Mouse (Mus musculus) midbrain, embryonic 13.5 days (tissue): Measurements from ENCODE around the gene Wiz. TPM values are rescaled to one million over a fixed set of nuclear protein-coding genes. Genes with fewer than 3 reads are reported as not detected.

Source experiments
- ATAC-seq: fragments of 200-750 bp; cut with Nextera tagmentation; 2 replicates; pipeline ENCODE4 v1.8.0; 2017; ENCODE audit warnings: mild to moderate bottlenecking, moderate TSS enrichment, moderate library complexity
- H3K27ac ChIP-seq: fragments of 300-500 bp; sonication (generic); 2 replicates; pipeline ENCODE4 v1.5.1; 2015; ENCODE audit warnings: inconsistent platforms, mild to moderate bottlenecking, moderate library complexity
- H3K27me3 ChIP-seq: fragments of 300-500 bp; sonication (generic); 2 replicates; pipeline ENCODE4 v1.6.1; 2015; ENCODE audit warnings: mild to moderate bottlenecking, inconsistent platforms
- H3K36me3 ChIP-seq: fragments of 300-500 bp; sonication (generic); 2 replicates; pipeline ENCODE4 v1.6.1; 2015; ENCODE audit warnings: mild to moderate bottlenecking, inconsistent platforms
- H3K4me1 ChIP-seq: fragments of 300-500 bp; sonication (generic); replicated peaks from 2 replicates; pipeline ENCODE4 v1.6.1; 2015; ENCODE audit warnings: inconsistent platforms
- H3K4me2 ChIP-seq: fragments of 300-500 bp; sonication (generic); replicated peaks from 2 replicates; pipeline ENCODE4 v1.6.1; 2015; ENCODE audit warnings: moderate library complexity, mild to moderate bottlenecking, inconsistent platforms
- H3K4me3 ChIP-seq: fragments of 300-500 bp; sonication (generic); replicated peaks from 2 replicates; pipeline ENCODE4 v1.5.1; 2015; ENCODE audit warnings: mild to moderate bottlenecking, inconsistent platforms
- H3K9ac ChIP-seq: fragments of 300-500 bp; sonication (generic); replicated peaks from 2 replicates; pipeline ENCODE4 v1.6.1; 2015; ENCODE audit warnings: mild to moderate bottlenecking, inconsistent platforms
- H3K9me3 ChIP-seq: fragments of 300-500 bp; sonication (generic); 2 replicates; pipeline ENCODE4 v1.6.1; 2016; ENCODE audit warnings: mild to moderate bottlenecking, inconsistent platforms
- WGBS: fragments of 180-500 bp; shearing (Covaris S2); methylation state at CpG from one replicate; pipeline ENCODE4 v1.1.7; 2015; 5-methylcytosine and 5-hydroxymethylcytosine counted together
- polyA plus RNA-seq: library from polyadenylated mRNA; unstranded; fragments of >200 nt; fragmentation: Nextera tagmentation; extraction: Ambion mirVana; gene quantifications from 2 replicates; pipeline ENCODE4 v1.2.1, GENCODE M21; 2015

Gene Wiz
- polyA plus RNA-seq, 1 experiment from 2014 or later: 36.4 TPM

DNA sequence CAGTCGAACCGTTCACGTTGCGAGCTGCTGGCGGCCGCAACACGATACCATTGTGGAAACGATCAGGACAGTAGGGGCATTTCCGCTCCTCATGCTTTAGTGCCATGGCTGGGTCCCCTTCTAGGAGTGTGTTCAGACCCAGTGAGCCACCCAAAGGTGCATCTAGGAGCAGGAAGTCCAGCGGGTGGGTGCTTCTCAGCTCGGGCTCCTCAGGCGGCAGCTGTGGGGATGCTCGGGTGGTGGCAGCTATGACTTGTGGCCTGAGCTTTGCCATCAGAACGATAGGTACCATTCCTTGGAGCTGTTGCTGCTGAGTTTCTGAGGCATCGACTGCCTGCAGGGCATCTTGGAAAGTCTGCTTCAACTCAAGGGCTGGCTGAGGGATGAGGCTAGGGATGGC lies 12.8 kb downstream of the Wiz start:
- Histone ChIP-seq H3K4me2 (no peak overlapping the region), H3K27me3 (no peaks in the 10 kb centered on the region), H3K9ac (no peak overlapping the region), H3K4me3 (no peak overlapping the region), H3K27ac (no peak overlapping the region), H3K36me3 (peaks cover 42% of the 10 kb centered on the region), H3K4me1 (no peaks in the 10 kb centered on the region), H3K9me3 (no peaks in the 10 kb centered on the region)
- 89% methylated on average over 15 of the region's 15 CpGs for WGBS
- no peak for ATAC-seq

DNA sequence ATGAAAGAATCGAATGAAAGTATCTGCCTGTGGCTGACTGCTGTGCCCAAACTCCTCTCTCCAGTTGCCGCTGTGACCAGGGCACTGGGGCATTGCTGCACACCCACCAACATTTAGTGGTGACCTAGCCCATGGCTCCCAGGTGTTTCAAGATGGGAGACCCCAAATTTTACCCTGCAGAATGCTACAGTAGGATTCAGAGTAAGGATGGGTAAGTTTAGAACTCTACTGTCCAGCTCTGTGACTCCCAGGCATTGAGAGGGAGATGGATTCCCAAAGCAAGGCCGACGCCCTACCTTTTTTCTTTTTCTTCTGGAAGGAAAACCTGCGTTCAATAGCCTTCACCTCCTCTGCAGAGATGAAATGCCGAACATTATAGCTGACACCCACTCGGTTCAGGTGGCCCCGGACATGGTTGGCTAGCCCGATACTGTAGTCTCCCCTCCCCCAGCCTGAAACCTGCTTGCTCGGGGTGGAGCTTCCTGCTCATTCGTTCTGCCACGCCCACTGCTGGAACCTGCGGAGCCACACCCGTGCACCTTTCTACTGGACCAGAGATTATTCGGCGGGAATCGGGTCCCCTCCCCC lies 20.2 kb downstream of the Wiz start:
- no peak overlapping the region for H3K27ac ChIP-seq
- WGBS: 13% methylated on average over 13 of the region's 17 CpGs
- peaks cover 15% of the 10 kb centered on the region for H3K36me3 ChIP-seq
- peak overlapping the region; percentile 20; the same call in 1 of the 2 replicates for H3K4me3 ChIP-seq
- no peaks in the 10 kb centered on the region for H3K9me3 ChIP-seq
- peak overlapping the region; percentile 41 for H3K4me2 ChIP-seq
- H3K27me3 ChIP-seq: no peaks in the 10 kb centered on the region
- ATAC-seq: no peak
- peaks cover 6% of the 10 kb centered on the region for H3K4me1 ChIP-seq
- H3K9ac ChIP-seq: no peak overlapping the region

DNA sequence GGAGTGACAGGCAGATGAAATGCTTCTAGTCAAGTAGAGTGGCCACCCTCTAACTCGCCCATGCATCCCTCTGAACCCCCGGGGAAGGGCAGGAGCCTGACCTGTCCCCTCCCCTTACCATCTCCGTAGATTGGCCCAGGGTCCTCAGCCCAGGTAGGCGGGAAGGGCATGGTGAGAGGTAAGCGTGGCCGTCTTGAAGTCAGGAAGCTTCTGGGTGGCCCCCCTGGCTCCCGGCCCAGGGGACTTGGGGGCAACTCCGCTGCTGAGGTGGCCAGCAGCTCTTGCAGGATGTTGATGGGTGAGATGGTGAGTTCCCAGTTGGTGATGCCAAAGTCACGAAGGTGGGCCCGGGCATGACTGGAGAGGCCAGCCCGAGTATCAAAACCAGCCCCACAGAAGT lies 21.5 kb downstream of the Wiz start:
- Histone ChIP-seq H3K9me3 (no peaks in the 10 kb centered on the region), H3K4me1 (peaks cover 16% of the 10 kb centered on the region), H3K27me3 (no peaks in the 10 kb centered on the region), H3K27ac (no peak overlapping the region), H3K4me2 (no peak overlapping the region), H3K9ac (no peak overlapping the region), H3K36me3 (peaks cover 16% of the 10 kb centered on the region), H3K4me3 (no peak overlapping the region)
- 90% methylated on average over 11 of the region's 11 CpGs for WGBS
- no peak for ATAC-seq

DNA sequence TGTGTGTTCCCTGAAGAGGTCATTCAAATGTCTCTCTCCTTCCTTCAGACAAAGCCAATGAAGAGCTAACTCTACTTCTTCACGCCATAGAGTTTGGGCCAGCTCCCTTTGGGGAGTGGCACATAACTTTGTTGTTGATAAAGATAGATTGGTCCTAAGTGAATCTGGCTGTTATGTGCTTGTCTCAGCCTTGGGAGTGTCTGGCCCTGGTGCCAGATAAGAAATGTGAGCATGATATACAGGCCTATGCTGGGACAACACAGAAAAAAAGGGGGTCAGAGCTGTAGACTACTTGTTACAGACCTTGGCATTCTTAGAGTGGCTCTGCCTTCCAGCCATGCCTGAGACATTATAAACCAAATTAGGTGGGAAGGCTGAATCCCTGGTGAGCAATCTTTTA lies 23.9 kb downstream of the Wiz start:
- peaks cover 39% of the 10 kb centered on the region for H3K36me3 ChIP-seq
- no peak for ATAC-seq
- H3K27ac ChIP-seq: no peak overlapping the region
- H3K9me3 ChIP-seq: no peaks in the 10 kb centered on the region
- H3K27me3 ChIP-seq: no peaks in the 10 kb centered on the region
- peaks cover 31% of the 10 kb centered on the region for H3K4me1 ChIP-seq
- no peak overlapping the region for H3K4me2 ChIP-seq
- no peak overlapping the region for H3K4me3 ChIP-seq
- H3K9ac ChIP-seq: no peak overlapping the region
- WGBS: 88% methylated on average over 1 of the region's 1 CpGs

DNA sequence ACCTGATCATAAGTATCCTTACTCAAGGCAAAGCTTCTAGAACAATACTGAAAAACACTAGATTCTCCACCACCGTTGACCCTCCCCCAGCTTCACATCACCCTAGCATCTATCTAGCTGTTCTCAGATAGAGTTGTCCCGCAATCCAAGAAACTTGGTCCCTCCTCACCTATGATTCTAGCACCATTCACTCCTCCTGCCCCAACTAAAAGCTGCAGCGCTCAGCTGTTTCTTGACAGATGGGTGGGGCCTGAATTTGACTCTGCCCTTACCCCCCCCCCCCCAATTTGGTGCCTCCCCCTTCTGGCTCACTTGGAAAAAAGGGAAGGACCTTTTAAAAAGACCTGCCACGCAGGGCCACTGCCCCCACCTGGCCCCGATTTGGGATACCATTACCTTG lies 24.4 kb downstream of the Wiz start:
- no peaks in the 10 kb centered on the region for H3K9me3 ChIP-seq
- H3K4me3 ChIP-seq: peak overlapping the region; percentile 96
- peaks cover 43% of the 10 kb centered on the region for H3K36me3 ChIP-seq
- H3K4me1 ChIP-seq: peaks cover 31% of the 10 kb centered on the region
- peak overlapping the region; percentile 45 for H3K4me2 ChIP-seq
- WGBS: 70% methylated on average over 5 of the region's 5 CpGs
- no peaks in the 10 kb centered on the region for H3K27me3 ChIP-seq
- peak overlapping the region; percentile 80 for H3K27ac ChIP-seq
- peak; percentile 35; the same call in 1 of the 2 replicates for ATAC-seq
- no peak overlapping the region for H3K9ac ChIP-seq

DNA sequence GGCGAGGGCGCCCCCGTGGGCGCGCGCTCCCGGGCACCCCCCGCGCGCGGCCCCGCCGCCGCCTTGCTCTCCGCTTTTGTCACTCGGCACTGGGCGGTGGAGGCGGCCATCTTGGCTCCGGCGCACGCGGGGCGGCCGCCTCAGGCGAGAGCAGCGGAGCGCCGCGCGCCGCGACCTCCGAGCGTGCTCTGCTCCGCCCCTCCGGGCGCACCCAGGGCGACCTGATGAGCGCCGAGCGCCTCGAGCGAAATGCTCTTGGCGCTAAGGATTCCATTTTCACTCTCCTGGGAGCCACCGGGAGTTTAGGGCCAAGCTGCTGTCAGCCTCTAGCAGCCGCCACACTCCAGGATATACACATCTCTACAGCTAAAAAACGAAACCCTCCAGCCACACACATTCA lies 24.9 kb downstream of the Wiz start:
- Histone ChIP-seq H3K9me3 (no peaks in the 10 kb centered on the region), H3K4me2 (peak overlapping the region; percentile 45), H3K4me3 (peak overlapping the region; percentile 96), H3K27ac (peak overlapping the region; percentile 80), H3K27me3 (no peaks in the 10 kb centered on the region), H3K9ac (peak overlapping the region; percentile 97), H3K36me3 (peaks cover 48% of the 10 kb centered on the region), H3K4me1 (peaks cover 31% of the 10 kb centered on the region)
- WGBS: under 1% methylated on average over 40 of the region's 47 CpGs
- peak; percentile 90 for ATAC-seq

DNA sequence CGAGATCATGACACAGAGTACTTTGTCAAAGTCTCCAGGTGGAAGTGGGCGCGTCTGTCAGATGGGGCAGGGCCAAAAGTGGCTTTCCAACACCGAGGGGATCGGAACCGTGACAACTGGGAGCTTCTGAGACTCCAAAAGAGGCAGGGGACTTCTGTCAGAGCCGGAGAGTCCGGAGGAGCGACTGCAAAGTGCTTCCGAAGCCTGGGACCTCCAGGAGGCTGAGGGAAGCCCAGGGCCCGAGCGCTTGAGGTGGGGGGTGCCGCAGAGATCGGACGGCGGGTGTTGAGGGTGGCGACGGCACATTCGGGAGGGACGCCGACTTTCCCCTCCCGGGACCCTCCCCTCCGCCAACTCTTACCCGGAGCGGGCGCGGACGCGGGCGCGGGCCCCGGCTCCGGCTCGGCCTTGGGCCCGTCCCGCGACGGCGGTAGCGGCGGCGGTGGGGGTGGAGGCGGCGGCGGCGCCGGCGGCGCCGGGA lies 25.4 kb downstream of the Wiz start:
- Histone ChIP-seq H3K36me3 (peaks cover 53% of the 10 kb centered on the region), H3K27ac (peak overlapping the region; percentile 80), H3K9ac (peak overlapping the region; percentile 97), H3K9me3 (no peaks in the 10 kb centered on the region), H3K27me3 (no peaks in the 10 kb centered on the region), H3K4me3 (peak overlapping the region; percentile 96), H3K4me1 (peaks cover 31% of the 10 kb centered on the region), H3K4me2 (peak overlapping the region; percentile 91)
- WGBS: 0% methylated on average over 20 of the region's 50 CpGs
- peak; percentile 74 for ATAC-seq

DNA sequence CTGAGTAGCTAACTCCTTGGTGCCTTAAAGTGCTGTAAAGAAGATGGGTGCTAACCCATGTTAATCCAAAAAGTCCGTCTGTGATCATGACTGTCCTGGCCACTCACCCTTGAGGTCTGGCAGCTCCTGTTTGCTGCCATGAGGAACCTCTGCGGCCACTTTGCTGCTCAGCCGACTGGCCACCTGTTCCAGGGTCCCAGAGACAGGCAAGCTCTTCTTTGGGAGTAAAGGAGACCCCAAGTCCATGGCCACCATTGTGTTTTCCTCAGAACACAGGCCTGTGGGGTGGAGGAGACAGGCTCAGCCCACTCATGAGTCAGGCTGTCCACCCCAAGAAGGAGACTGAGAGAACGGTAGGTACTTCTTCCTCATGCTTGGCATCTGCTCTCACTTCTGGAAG lies 26.6 kb downstream of the Wiz start:
- Histone ChIP-seq H3K9me3 (no peaks in the 10 kb centered on the region), H3K4me1 (peaks cover 31% of the 10 kb centered on the region), H3K4me2 (peak overlapping the region; percentile 91), H3K36me3 (peaks cover 63% of the 10 kb centered on the region), H3K27ac (no peak overlapping the region), H3K4me3 (peak overlapping the region; percentile 96), H3K9ac (peak overlapping the region; percentile 97), H3K27me3 (no peaks in the 10 kb centered on the region)
- ATAC-seq: no peak
- 77% methylated on average over 4 of the region's 4 CpGs for WGBS

DNA sequence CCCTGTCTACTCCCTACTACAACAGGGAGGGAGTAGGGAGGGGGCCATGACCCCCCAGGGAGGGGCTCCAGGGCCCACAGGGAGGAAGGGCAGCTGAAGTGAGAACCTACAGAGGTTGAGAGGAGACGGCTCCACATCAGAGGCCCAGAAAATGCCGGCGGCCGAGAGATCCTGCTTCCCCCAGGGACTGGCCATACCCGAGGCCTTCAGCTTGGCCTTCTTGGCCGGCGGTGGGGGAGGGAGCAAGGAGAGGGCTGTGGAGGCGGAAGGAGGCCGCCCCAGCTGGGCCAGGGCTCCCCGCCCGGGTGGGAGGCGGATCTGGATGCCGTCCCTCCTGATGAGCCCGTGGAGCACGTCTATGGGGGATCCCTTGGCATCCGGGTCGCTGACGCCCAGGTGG lies 29.3 kb downstream of the Wiz start:
- Histone ChIP-seq H3K27me3 (no peaks in the 10 kb centered on the region), H3K9me3 (no peaks in the 10 kb centered on the region), H3K4me3 (no peak overlapping the region), H3K4me1 (peaks cover 28% of the 10 kb centered on the region), H3K9ac (no peak overlapping the region), H3K27ac (no peak overlapping the region), H3K4me2 (no peak overlapping the region), H3K36me3 (peaks cover 77% of the 10 kb centered on the region)
- ATAC-seq: no peak
- WGBS: 85% methylated on average over 18 of the region's 18 CpGs

DNA sequence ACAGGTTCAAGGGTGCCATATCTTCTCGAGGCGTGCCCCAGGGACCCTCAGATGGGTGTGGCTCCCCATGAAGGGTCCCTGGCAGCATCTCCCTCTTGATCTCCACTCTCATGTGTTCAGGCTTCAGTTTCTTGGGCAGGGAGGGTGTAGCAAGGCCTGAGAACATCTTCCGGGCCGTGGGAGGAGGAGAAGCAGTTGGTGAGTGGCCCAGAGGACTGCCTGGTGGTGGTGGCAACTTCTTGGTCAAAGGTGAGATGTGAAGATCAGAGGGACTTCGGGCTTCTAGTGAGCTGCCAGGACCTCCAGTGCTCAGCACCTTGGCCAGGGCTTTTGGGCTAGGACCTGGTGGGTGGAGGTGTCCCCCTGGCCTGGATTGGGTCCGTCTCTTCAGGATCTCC lies 30.3 kb downstream of the Wiz start:
- Histone ChIP-seq H3K27ac (no peak overlapping the region), H3K36me3 (peaks cover 86% of the 10 kb centered on the region), H3K27me3 (no peaks in the 10 kb centered on the region), H3K4me1 (peaks cover 33% of the 10 kb centered on the region), H3K9me3 (no peaks in the 10 kb centered on the region), H3K4me3 (no peak overlapping the region), H3K9ac (no peak overlapping the region), H3K4me2 (no peak overlapping the region)
- WGBS: 94% methylated on average over 6 of the region's 6 CpGs
- ATAC-seq: no peak

DNA sequence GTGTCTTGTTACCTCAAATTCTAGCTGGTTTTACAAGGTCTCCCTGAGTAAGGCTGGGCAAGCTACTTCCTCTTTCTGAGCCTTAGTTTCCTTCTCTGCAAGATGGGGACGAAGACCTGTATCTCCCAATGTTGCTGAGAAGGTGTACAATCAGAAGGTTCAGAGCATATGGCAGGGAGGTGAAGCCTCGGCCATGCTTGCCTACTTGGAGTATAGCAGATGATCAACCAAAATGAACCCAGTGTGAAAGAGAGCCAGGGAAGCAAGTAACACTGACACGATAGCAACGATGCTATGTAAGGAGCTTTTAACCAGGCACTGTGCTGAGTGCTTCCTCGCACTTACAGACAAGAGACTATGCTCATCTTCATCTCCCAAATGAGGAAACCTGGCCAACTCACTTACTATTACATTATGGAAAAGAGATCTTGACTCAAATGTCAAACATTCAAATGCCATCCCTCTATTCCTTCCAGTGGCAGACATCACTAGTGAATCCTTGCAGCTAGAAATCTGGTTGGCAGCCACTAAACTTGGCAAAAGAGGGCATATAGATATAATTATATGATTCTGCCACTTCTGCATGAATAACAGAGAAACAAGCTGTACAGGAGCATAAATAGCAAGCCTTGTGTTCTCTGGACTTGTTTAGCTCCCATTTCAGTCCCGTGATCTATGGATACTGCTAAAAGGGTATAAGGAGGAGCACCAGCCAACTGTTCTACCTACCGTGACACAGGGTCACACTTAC lies 30.9 kb downstream of the Wiz start:
- H3K27ac ChIP-seq: no peak overlapping the region
- no peaks in the 10 kb centered on the region for H3K9me3 ChIP-seq
- ATAC-seq: no peak
- no peaks in the 10 kb centered on the region for H3K27me3 ChIP-seq
- peaks cover 92% of the 10 kb centered on the region for H3K36me3 ChIP-seq
- no peak overlapping the region for H3K4me2 ChIP-seq
- peaks cover 31% of the 10 kb centered on the region for H3K4me1 ChIP-seq
- WGBS: 95% methylated on average over 7 of the region's 7 CpGs
- H3K9ac ChIP-seq: no peak overlapping the region
- H3K4me3 ChIP-seq: no peak overlapping the region

DNA sequence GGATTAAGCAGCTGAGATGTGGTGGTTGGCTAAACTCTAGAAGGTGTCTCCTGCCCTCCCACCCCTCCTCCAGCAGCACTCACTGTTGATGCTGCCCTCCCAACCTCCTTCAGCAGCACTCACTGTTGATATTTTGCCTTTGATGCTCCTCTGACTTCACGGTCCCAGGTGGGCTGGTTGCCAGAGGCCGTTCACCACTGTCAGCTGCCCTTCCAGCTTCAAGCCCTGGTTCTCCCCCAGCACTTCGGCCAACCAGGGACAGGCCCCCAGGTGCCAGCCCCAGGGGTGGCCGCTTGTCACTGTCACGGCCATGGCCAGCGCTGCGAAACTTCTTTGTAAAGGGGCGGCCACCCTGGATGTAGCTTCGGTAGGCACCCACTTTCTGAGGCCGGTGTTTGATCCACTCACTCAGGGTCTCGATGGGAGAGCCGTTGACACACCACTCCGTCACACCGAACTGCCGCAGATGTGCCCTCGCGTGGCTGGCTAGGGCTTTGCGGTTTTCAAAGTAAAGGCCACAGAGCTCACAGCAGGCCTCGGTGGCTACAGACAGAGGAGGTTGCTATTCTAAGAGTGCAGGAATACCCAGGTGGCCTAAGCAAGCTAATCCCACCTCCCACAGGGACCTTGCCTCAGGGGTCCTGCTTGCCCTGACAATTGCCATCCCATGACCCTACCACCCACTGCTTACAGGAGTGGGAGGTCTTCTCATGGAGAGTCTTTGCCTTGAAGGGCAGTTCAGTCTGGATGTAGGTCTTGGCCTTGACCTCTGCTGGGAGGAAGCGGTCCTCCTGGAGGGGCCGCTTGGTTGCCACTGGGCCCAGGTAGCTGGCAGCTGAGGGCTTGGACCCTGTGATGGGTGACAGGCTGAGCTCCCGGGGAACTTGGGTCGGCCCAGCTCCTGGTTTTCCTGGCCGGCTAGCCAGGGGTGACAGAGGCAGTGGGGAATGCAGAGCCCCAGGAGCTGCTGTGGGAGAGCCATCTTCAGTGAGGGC lies 32.2 kb downstream of the Wiz start:
- Histone ChIP-seq H3K9me3 (no peaks in the 10 kb centered on the region), H3K4me1 (peaks cover 26% of the 10 kb centered on the region), H3K4me3 (no peak overlapping the region), H3K27ac (no peak overlapping the region), H3K9ac (no peak overlapping the region), H3K36me3 (peaks cover 88% of the 10 kb centered on the region), H3K4me2 (no peak overlapping the region), H3K27me3 (no peaks in the 10 kb centered on the region)
- no peak for ATAC-seq
- 85% methylated on average over 24 of the region's 24 CpGs for whole genome bisulfite sequencing
